Mouse (Mus musculus) liver, embryonic 14.5 days (tissue): ENCODE measurements around the gene Cr2.
"Not testable (repeated sequence)": the region's sequence is repeated elsewhere in the genome, so short reads cannot be mapped to it uniquely, and the experiment has no call there.

Source experiments
- CTCF ChIP-seq: IDR thresholded peaks from 2 replicates; pipeline ENCODE4 v1.5.1; 2016; ENCODE audit warnings: antibody characterized with exemption, low read depth, control low read depth
- EP300 ChIP-seq: IDR thresholded peaks from 2 replicates; pipeline ENCODE4 v1.6.1; 2016; ENCODE audit warnings: antibody characterized with exemption, low read depth

- TF ChIP-seq CTCF, EP300: not testable (repeated sequence)
Observed at GRCm38 (mm10) chr1:195212851-195213250, 36.3 kb upstream of the Cr2 start.
